Mouse (Mus musculus): ENCODE measurements around the gene 2210016L21Rik. TPM values are rescaled to one million over a fixed set of nuclear protein-coding genes. Genes with fewer than 3 reads are reported as not detected.

Gene 2210016L21Rik
- total RNA-seq (2014; rRNA removed) (3.0 and 5.2 TPM in 2 replicates), polyA plus RNA-seq (2012; rRNA removed) (5.2 and 6.1 TPM in 2 replicates)

GRCm38 (mm10) chr5:114942074-114942765 is at the start of gene 2210016L21Rik:
2210016L21Rik (plus strand) TSS chr5:114942158.
- 2% methylated on average over 39 of the region's 39 CpGs for WGBS
- DNase-seq (ENCODE audit: extremely low read depth, low read depth, low spot score), result peak; percentile 79

GRCm38 (mm10) chr5:114895542-114895941 is 46.4 kb upstream of the 2210016L21Rik start:
- 97% methylated on average over 4 of the region's 4 CpGs for WGBS
- TF ChIP-seq POLR2A (IDR thresholded peaks at IDR 0.05; ENCODE audit: extremely low read depth, insufficient read depth, low read length) (no peak), CTCF (IDR thresholded peaks at IDR 0.05; ENCODE audit: low read depth, low read length) (no peak)
- Histone ChIP-seq H3K4me1 (ENCODE audit: control insufficient read depth, insufficient read depth, low read length) (no peaks in the 10 kb centered on the region), H3K4me3 (ENCODE audit: insufficient read depth, low read depth, low read length) (no peak overlapping the region), H3K9ac (ENCODE audit: low read depth, low read length) (no peak overlapping the region), H3K27me3 (ENCODE audit: control insufficient read depth, insufficient read depth, low read length) (no peaks in the 10 kb centered on the region), H3K27ac (replicated peaks; ENCODE audit: insufficient read depth, low read depth, low read length) (no peak overlapping the region), H3K79me2 (ENCODE audit: control insufficient read depth, insufficient read depth, low read length) (no peaks in the 10 kb centered on the region), H3K36me3 (ENCODE audit: control insufficient read depth, insufficient read depth, low read length) (no peaks in the 10 kb centered on the region)
- no peak for DNase-seq (ENCODE audit: extremely low read depth, low read depth, low spot score)

More at GRCm38 (mm10) chr5:114942074-114942765, at the start of gene 2210016L21Rik:
- H3K27me3 ChIP-seq (ENCODE audit: control insufficient read depth, insufficient read depth, low read length), result no peaks in the 10 kb centered on the region
- peaks cover 3% of the 10 kb centered on the region; the same call in 1 of the 2 replicates for H3K79me2 ChIP-seq (ENCODE audit: control insufficient read depth, insufficient read depth, low read length)
- peaks cover 2% of the 10 kb centered on the region; the same call in 1 of the 2 replicates for H3K4me1 ChIP-seq (ENCODE audit: control insufficient read depth, insufficient read depth, low read length)
- peak within 1 kb of the TSS; percentile 86 for H3K4me3 ChIP-seq (ENCODE audit: insufficient read depth, low read depth, low read length)
- H3K36me3 ChIP-seq (ENCODE audit: control insufficient read depth, insufficient read depth, low read length), result no peaks in the 10 kb centered on the region; the same call in 1 of the 2 replicates
- peak within 1 kb of the TSS; percentile 77 for H3K9ac ChIP-seq (ENCODE audit: low read depth, low read length)
- TF ChIP-seq POLR2A (IDR thresholded peaks at IDR 0.05; ENCODE audit: extremely low read depth, insufficient read depth, low read length) (peak; percentile 57), CTCF (IDR thresholded peaks at IDR 0.05; ENCODE audit: low read depth, low read length) (no peak)
- H3K27ac ChIP-seq (replicated peaks; ENCODE audit: insufficient read depth, low read depth, low read length), result peak within 1 kb of the TSS; percentile 6

GRCm38 (mm10) chr5:114896688-114897373 is 45.1 kb upstream of the 2210016L21Rik start, which contains the start of gene Oasl2:
Oasl2 (plus strand) TSS chr5:114896936.
- WGBS, result 62% methylated on average over 13 of the region's 13 CpGs
- peak within 1 kb of the TSS; percentile 65 for H3K9ac ChIP-seq (ENCODE audit: low read depth, low read length)
- H3K4me3 ChIP-seq (ENCODE audit: insufficient read depth, low read depth, low read length), result peak within 1 kb of the TSS; percentile 52
- H3K36me3 ChIP-seq (ENCODE audit: control insufficient read depth, insufficient read depth, low read length), result no peaks in the 10 kb centered on the region
- no peaks in the 10 kb centered on the region for H3K4me1 ChIP-seq (ENCODE audit: control insufficient read depth, insufficient read depth, low read length)
- no peaks in the 10 kb centered on the region for H3K27me3 ChIP-seq (ENCODE audit: control insufficient read depth, insufficient read depth, low read length)
- no peaks in the 10 kb centered on the region for H3K79me2 ChIP-seq (ENCODE audit: control insufficient read depth, insufficient read depth, low read length)
- no peak for DNase-seq (ENCODE audit: extremely low read depth, low read depth, low spot score)
- H3K27ac ChIP-seq (replicated peaks; ENCODE audit: insufficient read depth, low read depth, low read length), result peak within 1 kb of the TSS; percentile 76
- no peak for TF ChIP-seq CTCF (IDR thresholded peaks at IDR 0.05; ENCODE audit: low read depth, low read length)
- TF ChIP-seq POLR2A (IDR thresholded peaks at IDR 0.05; ENCODE audit: extremely low read depth, insufficient read depth, low read length), result no peak

- peak overlapping the region; percentile 76 for H3K27ac ChIP-seq (replicated peaks; ENCODE audit: insufficient read depth, low read depth, low read length)
- peak overlapping the region; percentile 52 for H3K4me3 ChIP-seq (ENCODE audit: insufficient read depth, low read depth, low read length)
- WGBS, result 27% methylated on average over 7 of the region's 7 CpGs
- no peaks in the 10 kb centered on the region for H3K79me2 ChIP-seq (ENCODE audit: control insufficient read depth, insufficient read depth, low read length)
- no peaks in the 10 kb centered on the region for H3K4me1 ChIP-seq (ENCODE audit: control insufficient read depth, insufficient read depth, low read length)
- DNase-seq (ENCODE audit: extremely low read depth, low read depth, low spot score), result peak; percentile 30
- H3K9ac ChIP-seq (ENCODE audit: low read depth, low read length), result peak overlapping the region; percentile 65
- no peak for TF ChIP-seq CTCF (IDR thresholded peaks at IDR 0.05; ENCODE audit: low read depth, low read length)
- no peak for TF ChIP-seq POLR2A (IDR thresholded peaks at IDR 0.05; ENCODE audit: extremely low read depth, insufficient read depth, low read length)
- no peaks in the 10 kb centered on the region for H3K27me3 ChIP-seq (ENCODE audit: control insufficient read depth, insufficient read depth, low read length)
- no peaks in the 10 kb centered on the region for H3K36me3 ChIP-seq (ENCODE audit: control insufficient read depth, insufficient read depth, low read length)
Measured at GRCm38 (mm10) chr5:114897374-114897793, 44.6 kb upstream of the 2210016L21Rik start.

- WGBS, result 74% methylated on average over 7 of the region's 7 CpGs
- H3K27me3 ChIP-seq (ENCODE audit: control insufficient read depth, insufficient read depth, low read length), result no peaks in the 10 kb centered on the region
- DNase-seq (ENCODE audit: extremely low read depth, low read depth, low spot score), result no peak
- H3K79me2 ChIP-seq (ENCODE audit: control insufficient read depth, insufficient read depth, low read length), result no peaks in the 10 kb centered on the region
- no peaks in the 10 kb centered on the region for H3K4me1 ChIP-seq (ENCODE audit: control insufficient read depth, insufficient read depth, low read length)
- peak overlapping the region; percentile 19 for H3K4me3 ChIP-seq (ENCODE audit: insufficient read depth, low read depth, low read length)
- no peaks in the 10 kb centered on the region for H3K36me3 ChIP-seq (ENCODE audit: control insufficient read depth, insufficient read depth, low read length)
- TF ChIP-seq POLR2A (IDR thresholded peaks at IDR 0.05; ENCODE audit: extremely low read depth, insufficient read depth, low read length), result no peak
- TF ChIP-seq CTCF (IDR thresholded peaks at IDR 0.05; ENCODE audit: low read depth, low read length), result no peak
- H3K27ac ChIP-seq (replicated peaks; ENCODE audit: insufficient read depth, low read depth, low read length), result no peak overlapping the region
- no peak overlapping the region for H3K9ac ChIP-seq (ENCODE audit: low read depth, low read length)
Measured at GRCm38 (mm10) chr5:114898857-114899256, 43.1 kb upstream of the 2210016L21Rik start.

Data from liver, adult 2 months (tissue).